Mouse (Mus musculus): Measurements from ENCODE around the gene Kcnj4.

The Kcnj4 gene

GRCm38 (mm10) chr15:79513940-79514339 is 8.9 kb upstream of the Kcnj4 start:
- in situ Hi-C loops (cut with MboI, MseI), result loop anchor here (10.0 kb wide), 1 partner anchor 419 kb away; no protein-coding TSS in a partner anchor

GRCm38 (mm10) chr15:79511553-79512320 is 6.7 kb upstream of the Kcnj4 start:
- in situ Hi-C loops (cut with MboI, MseI), result loop anchor here (10.0 kb wide), 1 partner anchor 417 kb away; no protein-coding TSS in a partner anchor

GRCm38 (mm10) chr15:79510425-79510824 is 5.4 kb upstream of the Kcnj4 start:
- in situ Hi-C loops (cut with MboI, MseI), result loop anchor here (10.0 kb wide), 1 partner anchor 416 kb away; no protein-coding TSS in a partner anchor

DNA sequence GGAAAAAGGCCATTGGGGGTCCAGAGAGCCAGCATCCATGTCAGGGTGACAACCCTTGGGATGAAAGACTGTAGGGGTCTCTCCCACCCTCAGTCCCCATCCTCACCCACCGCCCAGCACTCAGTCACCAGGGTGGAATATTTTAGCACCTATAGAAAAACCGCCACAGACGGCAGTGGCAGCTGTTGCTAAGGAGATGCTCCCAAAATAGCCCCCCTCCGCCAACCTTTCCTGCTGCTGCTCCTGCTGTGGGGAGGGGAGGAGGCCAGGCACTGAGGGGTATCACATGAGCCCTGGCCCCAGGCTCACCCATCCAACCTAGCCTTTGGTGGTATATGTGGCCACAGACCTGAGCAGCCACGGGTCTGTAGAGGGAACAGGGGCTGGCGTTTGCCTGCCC is 5.0 kb upstream of the Kcnj4 start:
- in situ Hi-C loops (cut with MboI, MseI), result loop anchor here (10.0 kb wide), 2 partner anchors 415 to 1435 kb away; no protein-coding TSS in a partner anchor

GRCm38 (mm10) chr15:79507055-79507828 is 2.2 kb upstream of the Kcnj4 start:
- in situ Hi-C loops (cut with MboI, MseI), result loop anchor here (10.0 kb wide), 1 partner anchor 1432 kb away; no protein-coding TSS in a partner anchor

DNA sequence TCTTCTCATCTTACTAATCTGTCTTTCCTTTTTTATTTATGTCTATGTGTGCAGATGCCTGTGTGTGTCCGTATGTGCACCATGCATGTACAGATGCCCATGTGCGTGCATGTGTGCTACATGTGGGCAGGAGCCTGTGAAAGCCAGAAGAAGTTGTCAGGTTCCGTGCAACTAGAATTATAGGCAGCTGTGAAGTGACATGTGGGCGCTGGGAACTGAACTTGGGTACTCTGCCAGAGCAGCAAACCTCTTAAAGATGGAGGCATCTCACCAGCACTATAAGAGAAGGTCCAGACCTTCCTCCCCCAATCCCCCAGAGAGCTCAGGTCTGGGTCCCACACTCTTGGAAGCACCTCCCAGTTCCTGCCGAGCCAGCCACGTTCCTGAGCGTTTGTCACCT is 1.4 kb upstream of the Kcnj4 start:
- in situ Hi-C loops (cut with MboI, MseI), result loop anchor here (10.0 kb wide), 1 partner anchor 1432 kb away; no protein-coding TSS in a partner anchor

- in situ Hi-C loops (cut with MboI, MseI), result loop anchor here (10.0 kb wide), 1 partner anchor 1431 kb away; no protein-coding TSS in a partner anchor
Observed at GRCm38 (mm10) chr15:79505616-79506283, 709 bp upstream of the Kcnj4 start.

GRCm38 (mm10) chr15:79503438-79503837 is 1.6 kb downstream of the Kcnj4 start:
- in situ Hi-C loops (cut with MboI, MseI), result loop anchor here (5.0 to 10.0 kb wide), 2 partner anchors 349 to 1429 kb away; no protein-coding TSS in a partner anchor

DNA sequence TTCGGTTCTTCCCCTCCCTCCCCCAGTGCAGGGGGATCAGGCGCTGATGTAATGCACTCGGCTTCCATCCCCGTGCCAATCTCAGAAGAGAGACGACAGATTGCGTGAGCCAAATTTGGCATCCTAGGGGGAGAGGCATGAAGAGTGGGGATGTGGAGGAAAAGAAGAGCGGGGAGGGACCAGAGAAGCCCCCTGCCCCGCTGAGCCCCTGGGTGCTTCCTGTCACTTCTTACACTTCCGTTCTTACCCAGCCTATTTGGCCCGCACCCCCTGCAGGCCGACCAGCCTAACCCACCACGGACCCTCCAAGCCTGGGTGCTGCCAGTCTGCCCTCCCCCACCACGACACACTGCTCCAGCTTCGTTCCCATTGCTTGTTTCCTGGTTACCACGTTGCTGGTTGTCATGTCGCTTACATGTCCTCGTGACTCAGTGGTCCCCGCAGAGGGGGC is 2.1 kb downstream of the Kcnj4 start:
- in situ Hi-C loops (cut with MboI, MseI), result loop anchor here (5.0 to 10.0 kb wide), 2 partner anchors 349 to 1428 kb away; no protein-coding TSS in a partner anchor

- in situ Hi-C loops (cut with MboI, MseI), result loop anchor here (5.0 to 10.0 kb wide), 2 partner anchors 352 to 1425 kb away; no protein-coding TSS in a partner anchor
Observed at GRCm38 (mm10) chr15:79500110-79500509, 4.9 kb downstream of the Kcnj4 start.

DNA sequence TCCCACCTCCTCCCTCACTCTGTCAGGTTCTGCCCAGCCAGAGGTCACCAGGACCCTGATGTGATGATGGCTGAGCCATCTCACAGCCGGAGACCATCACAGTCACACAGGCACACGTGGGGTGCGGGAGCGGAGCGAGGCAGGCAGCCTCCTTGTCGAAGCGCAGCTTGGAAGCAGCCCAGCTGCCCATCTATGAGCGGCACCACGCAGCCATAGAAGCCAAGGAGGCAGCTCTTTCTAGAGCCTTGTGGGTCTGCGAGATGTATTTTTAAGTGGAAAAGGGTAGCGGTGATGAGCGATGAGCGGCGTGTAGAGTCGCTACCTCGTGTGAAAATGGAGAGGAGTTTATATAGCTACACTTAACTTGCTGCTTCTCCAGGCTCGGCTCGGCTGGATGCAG is 11.5 kb downstream of the Kcnj4 start:
- in situ Hi-C loops (cut with MboI, MseI), result no loop called here

DNA sequence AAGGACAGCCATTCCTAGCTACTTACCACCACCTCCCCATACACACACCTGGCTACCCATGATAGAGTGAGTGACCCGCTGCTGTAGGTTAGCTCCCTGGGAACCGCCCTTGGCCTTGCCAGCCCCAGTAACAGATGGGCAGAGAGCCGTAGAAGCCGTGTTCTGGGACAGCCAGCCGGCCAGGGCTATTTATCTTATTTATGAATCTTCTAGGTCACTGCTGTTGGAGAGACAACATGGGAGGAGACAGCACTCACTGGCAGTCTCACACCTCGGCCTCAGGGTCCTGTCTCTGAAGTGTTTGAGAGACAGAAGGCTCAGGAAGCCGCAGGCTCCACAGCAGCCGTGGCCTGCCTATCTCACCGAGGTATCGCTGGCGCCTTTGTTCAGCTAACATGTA is 15.6 kb downstream of the Kcnj4 start:
- in situ Hi-C loops (cut with MboI, MseI), result no loop called here

DNA sequence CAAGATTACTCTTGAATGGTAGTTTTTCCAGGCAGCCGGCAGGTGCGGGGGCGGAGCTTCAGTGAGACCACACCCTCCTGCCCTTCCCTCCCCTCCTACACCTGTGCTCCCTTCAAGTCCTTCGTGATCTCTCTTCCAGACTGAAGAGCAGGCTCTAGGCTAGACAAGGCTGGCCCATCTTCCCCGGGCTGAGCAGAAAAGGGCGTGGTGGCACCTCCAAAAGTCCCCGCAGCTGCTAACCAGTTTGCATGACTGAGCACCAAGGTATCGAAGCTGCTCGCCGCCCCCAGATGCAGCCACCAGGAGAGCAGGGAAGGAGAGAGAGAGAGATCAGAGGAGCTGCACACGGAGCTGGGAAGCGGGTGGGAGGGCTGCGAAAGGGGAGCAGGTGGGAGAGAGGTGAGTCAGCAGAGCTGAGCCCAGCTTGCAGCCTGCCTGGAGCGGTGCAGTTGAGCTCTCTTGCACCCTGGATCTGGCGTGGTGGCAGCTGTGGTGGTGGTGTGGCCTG is 23.8 kb downstream of the Kcnj4 start:
- in situ Hi-C loops (cut with MboI, MseI), result no loop called here

DNA sequence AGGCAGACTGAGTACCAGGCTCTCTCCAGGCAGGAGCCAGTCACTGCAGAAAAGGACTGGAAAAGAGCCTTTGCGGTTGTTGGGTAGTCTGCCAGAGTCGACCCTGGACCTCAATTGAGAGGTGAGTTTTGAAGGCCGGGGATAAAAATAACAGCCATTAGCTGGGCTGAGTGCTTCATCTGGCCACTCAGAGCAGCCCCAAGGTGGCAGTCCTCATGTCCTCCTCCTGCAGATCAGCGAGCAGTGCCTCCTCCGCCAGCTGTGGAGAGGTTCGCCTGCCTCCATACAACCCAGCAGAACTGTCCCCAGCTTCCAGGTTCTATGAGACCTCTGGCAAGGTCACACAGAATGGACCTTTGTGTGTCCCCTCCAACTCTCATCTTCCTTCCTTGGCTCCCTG is 27.8 kb downstream of the Kcnj4 start:
- in situ Hi-C loops (cut with MboI, MseI), result loop anchor here (10.0 kb wide), 1 partner anchor 1948 kb away; no protein-coding TSS in a partner anchor

GRCm38 (mm10) chr15:79473638-79474355 is 31.2 kb downstream of the Kcnj4 start:
- in situ Hi-C loops (cut with MboI, MseI), result loop anchor here (10.0 kb wide), 1 partner anchor 1951 kb away; no protein-coding TSS in a partner anchor

- in situ Hi-C loops (cut with MboI, MseI), result loop anchor here (10.0 kb wide), 1 partner anchor 1952 kb away; no protein-coding TSS in a partner anchor
Observed at GRCm38 (mm10) chr15:79473042-79473441, 32.0 kb downstream of the Kcnj4 start.

GRCm38 (mm10) chr15:79471095-79471494 is 33.9 kb downstream of the Kcnj4 start:
- in situ Hi-C loops (cut with MboI, MseI), result loop anchor here (10.0 kb wide), 1 partner anchor 1954 kb away; no protein-coding TSS in a partner anchor

GRCm38 (mm10) chr15:79470583-79470982 is 34.5 kb downstream of the Kcnj4 start:
- in situ Hi-C loops (cut with MboI, MseI), result loop anchor here (10.0 kb wide), 1 partner anchor 1954 kb away; no protein-coding TSS in a partner anchor

DNA sequence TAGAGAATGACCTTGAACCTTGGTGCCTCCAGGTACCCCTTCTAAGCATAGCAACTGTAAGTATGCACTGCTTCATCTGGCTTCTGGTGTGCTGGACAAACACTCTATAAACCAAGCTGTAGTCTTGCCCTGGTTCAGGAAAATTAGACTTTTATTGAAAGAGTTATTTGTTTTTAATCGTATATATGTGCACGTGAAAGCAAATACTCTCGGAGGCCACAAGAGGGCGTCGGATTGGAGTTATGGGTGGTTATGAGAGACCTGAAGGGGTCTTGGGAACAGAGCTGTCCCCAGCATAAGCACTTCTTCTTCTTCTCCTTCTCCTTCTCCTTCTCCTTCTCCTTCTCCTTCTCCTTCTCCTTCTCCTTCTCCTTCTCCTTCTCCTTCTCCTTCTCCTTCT is 35.5 kb downstream of the Kcnj4 start:
- in situ Hi-C loops (cut with MboI, MseI), result no loop called here
